Mouse (Mus musculus) left cerebral cortex, postnatal 25 days (tissue): Measurements from ENCODE around the gene Tmem28. TPM values are rescaled to one million over a fixed set of nuclear protein-coding genes. Genes with fewer than 3 reads are reported as not detected.

ENCODE experiments used
- DNase-seq, 2 experiments: peaks; one replicate each; pipeline ENCODE4 v3.0.0; 2022; ENCODE audit warnings: low spot score in 2 of 2, mixed read lengths in 1 of 2
- intact Hi-C: fragments of 180-260 bp; cut with DNase I; formaldehyde crosslinking; loops from one replicate; pipeline ENCODE4 v1.15.1; 2025
- total RNA-seq, 2 experiments: library from RNA; stranded (reverse); gene quantifications; 2 replicates each; pipeline ENCODE4 v1.2.3; 2021

Tmem28 gene
- total RNA-seq: 10 to 100 TPM; 20.3 to 20.9 TPM

DNA sequence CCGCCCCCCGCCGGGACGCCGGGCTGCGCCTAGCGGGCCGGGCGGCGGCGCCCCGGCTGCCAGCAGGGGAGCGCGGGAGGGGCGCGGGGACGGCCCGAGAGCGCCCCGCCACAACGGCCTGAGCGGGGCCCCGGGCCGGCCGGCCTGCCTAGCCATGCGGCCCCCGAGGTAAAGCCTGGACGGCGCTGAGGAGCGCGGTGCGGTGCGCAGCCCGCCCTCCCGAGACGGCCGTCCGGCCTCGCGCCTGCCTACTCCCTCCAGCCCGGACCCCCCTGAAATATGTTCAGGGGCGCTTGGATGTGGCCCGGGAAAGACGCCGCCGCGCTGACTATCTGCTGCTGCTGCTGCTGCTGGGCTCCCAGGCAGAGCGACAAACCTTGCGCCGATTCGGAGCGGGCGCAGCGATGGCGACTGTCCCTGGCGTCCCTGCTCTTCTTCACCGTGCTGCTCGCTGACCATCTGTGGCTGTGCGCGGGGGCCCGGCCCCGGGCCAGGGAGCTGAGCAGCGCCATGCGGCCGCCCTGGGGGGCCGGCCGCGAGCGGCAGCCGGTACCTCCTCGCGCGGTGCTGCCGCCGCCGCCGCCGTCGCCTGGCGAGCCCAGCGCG, at the start of gene Tmem28:
Gene Tmem28 (plus strand): TSS at position 232 of the 606 bp plus-strand sequence.
- intact Hi-C loops: loop anchor here (5.0 kb wide), 1 partner anchor 156 kb away; the partner anchor contains the start of gene Eda
- peak in 1 of 2 experiments; percentile 23 for DNase-seq

DNA sequence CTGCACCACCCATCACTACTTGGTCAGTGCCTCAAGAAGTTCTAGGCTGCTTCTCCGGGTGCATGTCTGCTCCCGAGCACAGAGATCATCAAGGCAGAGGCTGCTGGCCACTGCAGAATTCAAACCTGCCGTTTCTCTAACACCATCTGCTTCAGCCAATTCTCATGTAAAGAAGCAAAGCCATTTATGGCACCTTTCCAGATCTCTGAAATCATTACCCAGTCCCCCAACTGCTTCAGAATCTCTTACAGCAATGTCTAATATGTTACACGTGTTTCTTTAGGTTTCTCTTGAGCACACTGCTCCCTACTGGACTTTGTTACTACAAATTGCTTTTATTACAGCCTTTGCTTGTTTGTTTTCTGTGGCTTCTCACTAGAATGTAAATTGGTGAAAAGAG, 40.5 kb upstream of the Tmem28 start:
- intact Hi-C loops: no loop called here
- no peak for DNase-seq

DNA sequence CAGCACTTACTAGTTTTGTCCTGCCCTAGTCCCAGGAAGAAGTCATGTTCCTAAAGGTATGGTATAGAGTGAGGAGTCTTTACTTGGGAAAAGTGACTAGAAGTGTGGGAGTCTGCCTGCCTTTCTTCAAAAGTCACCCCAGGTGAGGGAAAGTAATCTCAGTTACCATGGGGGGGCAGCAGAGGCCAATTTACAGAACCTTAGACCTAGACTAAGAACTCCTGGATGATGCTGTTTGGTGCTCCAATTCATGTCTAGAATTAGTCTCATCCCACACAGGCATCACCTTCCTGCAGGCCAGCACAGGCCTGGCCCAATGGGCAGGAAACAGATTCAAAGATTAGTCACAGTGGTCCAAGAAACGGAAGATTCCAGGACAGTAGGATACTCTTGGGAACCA, 12.4 kb upstream of the Tmem28 start:
- intact Hi-C loops: loop anchor here (1.0 to 5.0 kb wide), 2 partner anchors 584 to 672 kb away; no protein-coding TSS in a partner anchor
- DNase-seq: peak; percentile 16 to 44

DNA sequence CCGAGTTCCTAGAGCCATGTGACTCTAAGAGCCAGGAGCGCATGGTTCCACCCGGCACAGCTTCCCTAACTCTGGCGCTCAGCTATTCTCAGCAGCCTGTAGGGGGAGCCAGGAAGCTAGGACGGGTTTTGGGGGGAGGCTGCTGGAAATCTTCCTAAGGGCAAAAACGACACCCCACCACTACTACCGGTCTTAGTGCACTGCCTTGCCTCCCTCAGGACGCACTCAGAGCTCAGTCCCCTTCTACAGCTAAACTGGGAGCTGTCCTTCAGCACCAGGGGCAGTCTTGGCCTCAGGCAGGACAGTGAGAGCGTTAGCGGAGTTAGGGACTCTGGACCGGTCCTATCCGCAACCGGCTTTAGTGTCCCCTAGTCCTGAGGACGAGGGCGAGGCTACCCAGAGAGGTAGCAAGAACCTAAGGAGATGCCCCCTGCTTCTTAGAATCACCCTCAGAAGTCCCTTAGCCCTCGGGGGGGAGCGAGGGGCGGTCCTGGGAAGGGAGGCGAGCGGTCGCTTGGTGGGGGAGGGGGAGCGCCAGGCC, 1.4 kb upstream of the Tmem28 start:
- intact Hi-C loops: loop anchor here (10.0 kb wide), 1 partner anchor 685 kb away; the partner anchor contains the start of gene Efnb1
- DNase-seq: peak; percentile 36 to 59

DNA sequence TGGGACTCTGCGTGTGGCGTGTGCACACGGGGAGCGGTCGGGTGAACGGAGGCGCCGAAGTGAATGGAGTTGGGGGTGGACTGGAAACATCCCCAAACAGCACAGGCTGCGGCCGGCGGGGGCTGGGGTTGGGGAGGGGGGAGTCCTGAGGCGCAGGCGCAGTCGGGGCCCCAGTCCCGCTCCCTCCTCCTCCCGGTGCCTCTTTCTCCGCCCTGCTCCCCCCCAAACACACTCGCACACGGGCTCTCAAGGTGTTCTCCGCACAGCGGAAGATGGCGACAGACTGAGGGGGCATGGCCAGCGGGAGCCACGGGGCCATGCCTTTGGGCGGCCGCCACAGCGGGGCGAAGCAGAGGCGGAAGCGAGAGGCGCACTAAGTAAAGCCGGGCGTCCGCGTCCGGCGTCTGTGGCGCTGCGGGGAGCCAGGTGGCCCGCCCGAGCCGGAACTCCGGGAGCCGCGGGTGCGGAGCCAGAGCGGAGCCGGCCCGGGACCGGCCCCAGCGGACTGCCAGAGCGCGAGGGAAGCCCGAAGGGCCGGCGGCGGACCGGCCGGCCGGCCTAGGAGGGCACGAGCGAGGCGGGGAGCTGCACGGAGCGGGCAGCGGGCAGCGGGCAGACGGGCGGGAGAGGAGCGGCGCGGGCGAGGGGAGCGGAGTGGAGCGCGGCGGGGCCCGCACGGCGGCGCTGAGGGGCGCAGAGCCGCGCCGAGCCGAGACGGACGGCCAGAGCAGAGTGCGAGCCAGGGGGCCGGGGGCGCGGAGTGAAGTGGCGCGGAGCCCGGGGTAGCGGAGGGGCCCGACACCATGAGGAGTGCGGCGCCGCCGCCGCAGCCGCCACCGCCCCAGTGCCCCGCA, 658 bp upstream of the Tmem28 start:
- intact Hi-C loops: loop anchor here (5.0 to 10.0 kb wide), 2 partner anchors 157 to 685 kb away; partner anchors contain the start of genes Eda and Efnb1
- DNase-seq: peak; percentile 54 to 57

DNA sequence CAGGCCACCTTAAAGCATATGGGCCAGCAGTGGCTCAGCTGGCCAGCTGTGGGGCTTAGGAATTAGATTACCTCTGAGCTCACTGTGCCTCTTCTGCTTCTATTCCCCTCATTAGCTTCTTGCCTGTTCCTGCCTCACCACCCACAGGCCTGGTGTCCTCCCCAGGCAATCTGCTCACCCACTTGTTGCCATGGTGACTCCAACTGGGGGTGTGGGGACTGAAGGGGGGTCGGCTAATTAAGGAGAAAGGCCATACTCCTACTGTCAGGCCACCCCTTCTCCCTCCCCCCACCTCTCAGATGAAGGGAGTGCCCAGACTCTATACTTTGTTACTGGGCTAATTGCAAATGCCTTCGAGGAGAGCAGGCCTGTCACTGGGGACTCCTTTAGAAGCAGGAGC, 21.3 kb downstream of the Tmem28 start:
- DNase-seq: no peak
- intact Hi-C loops: no loop called here

DNA sequence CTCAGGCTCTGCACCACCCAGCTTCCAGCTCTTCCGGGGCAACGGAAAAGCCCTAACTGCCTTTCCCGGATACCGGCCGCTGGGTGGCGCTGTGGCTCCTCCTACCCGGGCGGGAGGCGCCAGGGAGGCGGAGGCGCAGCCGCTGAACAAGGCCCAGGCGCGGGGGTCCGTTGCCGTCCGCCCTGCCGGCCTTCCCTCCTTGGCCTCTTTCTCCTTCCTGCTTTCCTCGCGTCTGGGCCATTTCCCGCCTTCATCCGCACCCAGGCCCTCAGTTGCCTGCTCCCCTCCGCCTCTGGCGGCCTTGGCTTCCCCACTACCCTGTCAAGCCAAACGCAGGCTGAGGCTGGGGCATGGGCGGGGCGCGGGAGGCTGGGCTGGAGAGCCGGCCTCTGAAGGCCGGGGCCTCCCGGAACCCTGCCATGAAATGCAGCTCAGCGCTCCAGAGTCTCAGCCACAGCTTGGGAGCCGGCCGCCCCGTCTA, 32.5 kb downstream of the Tmem28 start:
- intact Hi-C loops: loop anchor here (2.0 to 5.0 kb wide), 2 partner anchors 122 to 539 kb away; partner anchors contain the start of gene Eda
- peak; percentile 12 to 19 for DNase-seq

DNA sequence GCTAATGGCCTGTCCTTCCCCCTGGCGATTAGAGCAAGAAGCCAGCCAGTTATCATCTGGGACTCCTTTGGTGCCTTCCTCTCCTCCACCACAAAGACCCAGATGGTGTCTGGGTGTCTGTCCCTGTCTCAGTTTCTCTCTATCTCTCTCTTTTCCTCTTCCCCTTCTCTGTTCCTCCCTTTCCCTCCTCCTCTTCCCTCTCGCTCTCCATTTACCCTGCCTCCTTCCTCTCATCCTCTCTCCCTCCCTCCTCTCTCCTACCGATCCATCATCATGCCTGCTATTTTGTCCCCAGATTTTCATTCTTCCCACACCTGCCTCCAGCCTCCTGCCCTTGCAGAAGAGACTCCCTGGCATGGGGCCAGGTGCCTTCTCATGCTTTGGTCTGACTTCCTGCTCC, 33.0 kb downstream of the Tmem28 start:
- no peak for DNase-seq
- intact Hi-C loops: loop anchor here (2.0 to 5.0 kb wide), 2 partner anchors 121 to 538 kb away; partner anchors contain the start of gene Eda

DNA sequence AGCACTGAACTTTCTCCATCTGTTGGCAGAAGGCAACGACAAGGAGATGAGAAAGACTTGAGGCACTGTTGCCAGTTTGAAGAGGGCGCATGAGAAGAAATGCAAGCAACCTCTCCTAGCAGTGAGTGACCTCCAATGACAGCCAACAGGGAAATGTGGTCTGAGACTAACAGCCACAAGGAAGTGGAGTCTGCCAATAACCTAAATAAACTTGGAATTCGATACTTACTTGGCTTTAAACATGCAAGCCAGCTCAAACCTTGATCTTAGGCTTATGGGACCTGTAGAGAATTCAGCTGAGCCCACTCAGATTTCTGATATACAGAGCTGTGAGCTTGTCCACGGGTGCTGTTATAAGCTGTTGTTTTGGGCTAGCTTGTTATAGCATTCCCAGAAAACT, 51.4 kb downstream of the Tmem28 start:
- no peak for DNase-seq
- intact Hi-C loops: loop anchor here (5.0 kb wide), 1 partner anchor 95 kb away; no protein-coding TSS in a partner anchor

DNA sequence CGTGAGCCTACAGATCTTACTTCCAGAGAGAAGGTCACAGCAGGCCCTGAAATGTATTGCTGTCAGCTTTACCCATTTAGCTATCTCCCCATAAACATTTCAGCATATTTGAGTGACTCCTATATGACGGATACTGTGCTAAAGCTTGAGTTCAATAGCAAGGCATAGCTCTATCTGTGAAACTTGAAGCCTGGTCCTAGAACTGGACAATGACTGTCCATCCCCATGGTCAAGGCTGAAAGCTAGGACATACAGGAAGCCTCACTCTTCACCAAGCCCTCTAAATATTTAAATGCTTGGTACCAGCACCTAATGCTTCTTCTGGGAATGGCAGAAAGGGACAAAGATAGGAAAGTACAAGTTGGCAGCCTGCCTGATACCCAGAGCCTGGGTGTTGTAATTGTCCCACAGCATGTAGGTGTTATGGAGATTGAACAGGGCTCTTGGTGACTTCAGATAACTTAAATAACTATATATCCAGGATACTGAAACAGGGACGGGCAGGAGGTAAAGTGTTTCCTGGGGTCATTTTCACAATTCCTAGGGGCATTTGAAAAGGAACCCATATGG, 51.9 kb downstream of the Tmem28 start:
- intact Hi-C loops: loop anchor here (5.0 kb wide), 1 partner anchor 95 kb away; no protein-coding TSS in a partner anchor
- no peak for DNase-seq

DNA sequence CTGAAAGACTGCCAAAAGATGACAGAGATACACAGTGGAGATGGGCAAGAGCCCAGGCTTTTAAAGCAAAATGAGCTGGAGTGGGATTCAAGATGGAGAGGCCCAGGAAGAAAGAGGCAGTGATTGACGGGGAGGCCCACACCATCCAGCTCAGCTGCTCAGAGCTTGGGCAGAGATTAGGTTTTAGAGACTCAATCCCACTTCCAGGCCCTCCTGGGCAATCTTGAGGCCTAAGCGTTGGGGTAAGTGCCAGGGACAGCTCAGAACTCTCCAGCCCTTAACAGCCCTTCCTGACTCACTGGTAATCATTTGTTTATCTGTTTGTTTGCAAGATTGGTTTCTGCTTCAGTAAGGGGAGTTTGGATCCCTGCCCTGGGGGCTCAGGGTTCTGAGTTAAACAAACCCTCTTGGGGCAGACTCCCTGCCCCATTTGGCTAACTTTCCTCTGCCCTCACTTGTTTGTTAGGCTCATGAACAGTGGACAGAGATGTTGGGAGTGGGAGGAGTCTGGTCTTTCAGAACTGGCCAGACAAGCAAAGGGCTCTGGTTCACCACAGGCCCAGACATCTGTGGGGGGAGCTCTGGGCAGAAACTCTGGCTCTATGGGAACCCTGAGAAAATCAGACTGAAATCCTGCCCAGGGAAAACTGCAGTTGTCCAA, 52.6 kb downstream of the Tmem28 start:
- DNase-seq: no peak
- intact Hi-C loops: loop anchor here (5.0 kb wide), 1 partner anchor 94 kb away; no protein-coding TSS in a partner anchor

DNA sequence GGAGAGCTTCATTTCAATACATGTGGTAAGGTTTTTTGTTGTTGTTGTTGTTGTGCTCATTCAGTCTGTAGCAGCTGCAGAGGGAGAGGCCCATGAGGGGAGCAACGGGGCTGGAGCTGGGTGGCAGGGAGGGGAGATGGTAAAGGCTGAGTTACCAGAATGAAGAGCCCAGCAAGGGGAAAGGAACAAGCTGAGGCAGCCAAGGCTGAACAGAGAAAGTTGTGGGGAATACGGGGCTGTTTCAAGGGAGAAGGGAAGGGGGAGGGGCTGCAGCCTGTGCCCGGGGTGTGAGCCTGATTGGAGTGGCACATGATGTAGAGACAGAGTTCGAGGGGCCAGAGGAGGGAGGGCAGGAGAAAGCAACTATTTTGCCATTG, 53.1 kb downstream of the Tmem28 start:
- DNase-seq: no peak
- intact Hi-C loops: loop anchor here (5.0 kb wide), 1 partner anchor 93 kb away; no protein-coding TSS in a partner anchor

DNA sequence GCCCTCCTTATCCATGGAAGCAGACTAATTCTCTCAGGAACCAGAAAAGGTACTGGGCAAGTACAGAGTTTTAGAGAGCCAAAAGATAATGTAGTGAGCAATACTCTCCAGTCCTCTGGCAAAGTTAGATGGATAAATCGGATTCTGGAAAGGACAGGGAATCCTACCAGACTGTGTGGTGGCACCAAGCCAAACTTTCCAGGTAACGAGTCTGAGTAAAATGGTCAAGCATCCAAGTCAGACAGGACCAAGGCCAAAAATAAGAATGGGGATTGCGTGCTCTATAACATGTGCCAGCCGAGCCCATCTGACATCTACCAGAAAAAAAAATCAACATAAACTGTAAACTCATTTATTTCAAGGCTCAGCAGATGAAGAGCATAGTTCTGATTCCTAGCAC, 56.0 kb downstream of the Tmem28 start:
- intact Hi-C loops: no loop called here
- DNase-seq: no peak

DNA sequence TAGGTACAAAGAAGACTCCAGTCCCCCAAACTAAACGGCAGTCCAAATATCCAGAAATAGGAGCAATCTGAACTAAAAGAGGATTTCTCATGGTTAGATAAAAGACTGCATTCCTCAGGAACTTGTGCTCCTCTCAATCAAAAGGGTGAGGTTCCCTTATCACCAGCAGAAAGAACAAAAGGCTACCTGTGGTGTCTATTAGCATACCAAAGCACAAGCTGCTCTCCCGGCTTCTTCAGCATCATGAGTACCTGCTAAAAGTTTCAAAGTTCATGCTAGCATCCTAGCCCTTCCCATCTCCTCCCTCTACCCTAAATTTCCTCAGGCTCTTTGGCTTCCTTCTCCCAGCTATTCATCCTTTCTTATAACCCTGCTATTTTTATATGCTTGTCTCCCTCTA, 62.6 kb downstream of the Tmem28 start:
- DNase-seq: no peak
- intact Hi-C loops: no loop called here

Other genes with a start within 250 kb of the Tmem28 start
- gene Eda, start 154.6 kb downstream of the Tmem28 start, total RNA-seq: 1 to 10 TPM; 5.3 to 5.7 TPM